Mouse (Mus musculus) bone marrow, adult 2 months (tissue): ENCODE measurements around the gene Diablo. TPM values are rescaled to one million over a fixed set of nuclear protein-coding genes. Genes with fewer than 3 reads are reported as not detected.
"Not testable (repeated sequence)": the region's sequence is repeated elsewhere in the genome, so short reads cannot be mapped to it uniquely, and the experiment has no call there.

ENCODE experiments used
- H3K27ac ChIP-seq: fragments of 200-500 bp; 2 replicates; pipeline ENCODE4 v1.5.1; 2012; ENCODE audit warnings: low read depth, mild to moderate bottlenecking, control low read depth, inconsistent platforms, low read length; ENCODE audit not compliant: control insufficient read depth, poor library complexity, insufficient read depth
- H3K4me1 ChIP-seq: fragments of 200-500 bp; 2 replicates; pipeline ENCODE4 v1.6.1; 2011; ENCODE audit warnings: low read length; ENCODE audit not compliant: control insufficient read depth, insufficient read depth
- H3K4me3 ChIP-seq: fragments of 200-500 bp; replicated peaks from 2 replicates; pipeline ENCODE3; 2011; ENCODE audit warnings: mild to moderate bottlenecking, low read depth, low read length, control low read depth; ENCODE audit not compliant: control insufficient read depth
- CTCF ChIP-seq: fragments of 200-500 bp; IDR thresholded peaks from 2 replicates; pipeline ENCODE4 v1.5.1; 2011; ENCODE audit warnings: low read length, control low read depth; ENCODE audit not compliant: control insufficient read depth, insufficient read depth
- POLR2A ChIP-seq: fragments of 200-500 bp; IDR thresholded peaks from 2 replicates; pipeline ENCODE4 v1.6.1; 2011; ENCODE audit warnings: low read depth, mild to moderate bottlenecking, control low read depth, low read length, borderline replicate concordance; ENCODE audit not compliant: control insufficient read depth
- WGBS: fragments of 180-500 bp; shearing (Covaris S2); methylation state at CpG from one replicate; pipeline ENCODE4 v1.1.7; 2018; 5-methylcytosine and 5-hydroxymethylcytosine counted together
- polyA plus RNA-seq: library from polyadenylated mRNA; stranded (reverse); fragments of >200 nt; gene quantifications from 2 replicates; pipeline ENCODE4 v1.2.4, GENCODE M21; 2011; ENCODE audit warnings: low replicate concordance; ENCODE audit not compliant: missing spikeins, insufficient read depth, insufficient read length

Diablo gene
- polyA plus RNA-seq, 1 experiment, result 36.7 TPM

DNA sequence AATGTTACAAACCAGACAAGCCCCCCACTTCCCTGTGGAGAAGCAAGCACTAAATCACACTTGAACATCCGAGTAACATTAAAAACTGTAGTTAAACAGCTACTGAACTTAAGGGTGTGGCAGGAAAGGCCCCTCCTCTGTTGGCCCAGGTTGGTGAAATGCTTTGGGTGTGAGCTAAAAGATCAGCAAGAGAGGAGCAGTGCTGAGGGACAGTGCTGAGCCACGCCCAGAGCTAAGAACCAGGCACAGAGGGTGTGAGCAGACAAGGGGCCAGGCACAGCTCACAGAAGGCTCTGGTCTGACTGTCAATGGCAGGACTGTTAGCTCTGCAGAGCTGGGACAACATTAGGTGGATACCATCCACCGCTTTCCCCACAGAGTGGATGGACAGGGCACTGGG is 11.9 kb downstream of the Diablo start:
- peaks cover 3% of the 10 kb centered on the region for H3K4me1 ChIP-seq
- 65% methylated on average over 3 of the region's 3 CpGs for WGBS
- H3K4me3 ChIP-seq, result no peak overlapping the region
- TF ChIP-seq CTCF, result no peak
- TF ChIP-seq POLR2A, result no peak
- H3K27ac ChIP-seq, result no peak overlapping the region

DNA sequence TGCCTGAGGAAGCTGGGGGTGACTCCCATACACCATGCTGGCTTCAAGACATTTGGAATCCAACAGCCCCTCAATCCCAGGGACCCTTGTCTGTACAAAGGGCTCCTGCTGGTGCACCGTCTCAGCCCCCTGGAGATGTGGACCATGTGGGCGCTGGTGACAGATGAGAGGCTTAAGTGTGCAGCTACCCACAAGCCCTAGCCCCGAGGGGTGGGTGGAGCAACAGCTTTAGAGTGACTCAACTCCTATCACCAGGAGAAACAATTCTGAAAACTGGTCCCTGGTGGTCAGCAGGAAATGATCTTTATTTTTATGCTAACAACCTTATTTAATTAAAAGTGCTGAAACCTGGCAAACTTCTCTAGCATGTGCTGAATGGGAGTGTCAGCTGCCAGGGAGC is 12.6 kb downstream of the Diablo start:
- not testable (repeated sequence) for H3K4me1 ChIP-seq, H3K27ac ChIP-seq
- WGBS, result 71% methylated on average over 3 of the region's 3 CpGs

DNA sequence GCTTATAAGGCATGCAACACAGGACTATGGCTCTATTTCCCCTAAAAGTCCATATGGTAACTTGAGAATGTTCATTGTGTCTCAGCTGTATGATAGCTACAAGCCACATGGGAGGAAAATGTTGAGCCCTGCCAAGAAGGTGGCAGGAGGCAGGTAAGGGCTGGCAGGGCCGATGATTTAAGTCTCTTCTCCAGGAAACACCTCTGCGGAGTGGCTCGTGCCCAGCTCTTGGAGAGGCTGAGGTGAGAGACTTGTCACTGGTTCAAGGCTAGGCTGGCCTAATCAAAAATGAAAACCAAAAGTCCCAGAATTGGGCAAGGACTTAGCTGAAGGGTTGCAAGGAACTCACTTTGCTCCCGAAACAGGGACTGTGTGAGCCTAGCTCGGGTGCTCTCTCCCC is 13.8 kb downstream of the Diablo start, which contains the start of gene B3gnt4:
B3gnt4 (plus strand) TSS at position 301 of the 400 bp plus-strand sequence.
- H3K4me1 ChIP-seq, result peaks cover 3% of the 10 kb centered on the region
- H3K4me3 ChIP-seq, result no peak within 1 kb of the TSS
- H3K27ac ChIP-seq, result no peak within 1 kb of the TSS
- 68% methylated on average over 5 of the region's 5 CpGs for WGBS
- TF ChIP-seq CTCF (no peak), POLR2A (no peak)

More for the DNA sequence above, 12.6 kb downstream of the Diablo start:
- H3K4me3 ChIP-seq, result not testable (repeated sequence)

DNA sequence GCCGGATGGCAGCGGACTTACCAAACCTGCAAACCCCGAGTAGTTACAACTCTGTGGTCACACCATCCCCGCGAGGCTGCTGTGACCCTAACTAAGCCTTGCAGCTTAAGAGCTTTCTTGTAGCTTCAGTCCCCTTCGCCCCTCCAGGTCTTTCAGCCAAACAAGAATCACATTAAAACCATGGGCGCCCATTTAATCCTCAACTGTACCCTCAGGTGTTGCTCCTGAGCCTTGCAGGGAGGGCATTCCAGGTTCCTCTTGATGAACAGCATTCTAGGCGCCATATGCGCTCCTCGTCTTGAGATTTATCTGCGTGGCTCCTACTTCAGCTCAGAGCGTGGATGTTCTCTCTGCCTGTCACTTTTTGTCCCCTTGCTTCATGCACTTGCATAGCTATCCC is 15.1 kb downstream of the Diablo start:
- Histone ChIP-seq H3K4me3 (no peak overlapping the region), H3K27ac (no peak overlapping the region), H3K4me1 (peaks cover 3% of the 10 kb centered on the region)
- TF ChIP-seq POLR2A, result no peak
- TF ChIP-seq CTCF, result no peak
- WGBS, result 15% methylated on average over 12 of the region's 12 CpGs

DNA sequence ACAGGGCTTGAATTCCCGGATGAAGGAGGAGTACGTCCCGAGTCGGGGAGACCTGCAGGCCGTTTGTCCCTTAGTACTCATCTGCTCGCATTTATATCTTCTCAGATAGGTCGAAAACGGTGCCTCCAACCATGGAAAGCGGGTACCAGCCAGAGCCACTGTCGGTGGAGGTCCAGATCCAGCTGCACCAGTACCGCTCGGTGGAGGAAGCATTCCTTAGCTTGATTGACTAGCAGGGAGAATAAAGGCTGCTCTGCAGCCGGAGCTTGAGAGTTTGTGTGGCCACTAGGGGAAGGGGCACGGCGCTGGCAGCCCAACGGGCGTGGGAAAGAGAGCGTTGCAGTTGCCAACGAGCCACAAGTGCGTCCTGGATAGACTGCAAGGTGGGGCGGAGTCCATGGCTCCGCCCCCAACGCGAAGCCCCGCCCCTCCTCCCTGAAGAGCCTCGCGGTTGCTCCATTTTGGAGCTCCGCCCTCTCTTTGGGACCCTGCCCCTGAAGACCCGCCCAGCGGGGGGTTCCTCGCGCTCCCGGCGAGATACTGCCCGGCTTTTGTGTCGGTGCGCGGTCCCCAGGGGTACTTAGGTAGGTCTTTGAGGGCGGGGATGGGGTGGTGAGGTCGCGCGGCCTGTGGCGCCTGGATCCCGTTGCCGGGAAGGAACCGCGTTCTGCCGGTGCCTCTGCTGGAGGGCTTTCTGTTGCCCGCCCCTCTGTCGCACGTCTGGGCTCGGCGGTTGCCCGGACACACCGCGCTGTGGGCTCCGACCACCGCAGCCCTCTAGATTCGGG is 15.8 kb downstream of the Diablo start:
- 2% methylated on average over 59 of the region's 59 CpGs for WGBS
- Histone ChIP-seq H3K27ac (no peak overlapping the region; the same call in 1 of the 2 replicates), H3K4me3 (peak overlapping the region; percentile 25), H3K4me1 (peaks cover 3% of the 10 kb centered on the region)
- TF ChIP-seq CTCF, result no peak
- TF ChIP-seq POLR2A, result no peak

DNA sequence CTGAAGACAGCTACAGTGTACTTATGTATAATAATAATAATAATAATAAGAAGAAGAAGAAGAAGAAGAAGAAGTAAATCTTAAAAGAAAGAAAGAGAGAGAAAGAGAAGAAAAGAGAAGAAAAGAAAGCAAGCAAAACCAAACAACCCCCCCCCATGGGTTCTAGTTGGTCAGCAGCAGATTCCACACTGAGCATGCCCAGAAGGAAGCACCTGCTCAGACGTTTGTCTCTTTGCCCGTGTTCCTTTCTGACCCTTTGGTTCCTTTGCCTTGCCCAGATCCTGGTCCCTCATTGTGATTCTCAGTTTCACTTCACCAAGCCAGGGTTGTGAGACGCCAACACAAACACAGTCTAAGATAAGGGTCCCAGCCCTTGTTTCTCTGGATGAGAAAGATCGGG is 22.0 kb downstream of the Diablo start:
- TF ChIP-seq CTCF, result no peak
- no peak for TF ChIP-seq POLR2A
- Histone ChIP-seq H3K4me3 (no peak overlapping the region), H3K4me1 (no peaks in the 10 kb centered on the region), H3K27ac (no peak overlapping the region)
- 38% methylated on average over 4 of the region's 4 CpGs for WGBS

DNA sequence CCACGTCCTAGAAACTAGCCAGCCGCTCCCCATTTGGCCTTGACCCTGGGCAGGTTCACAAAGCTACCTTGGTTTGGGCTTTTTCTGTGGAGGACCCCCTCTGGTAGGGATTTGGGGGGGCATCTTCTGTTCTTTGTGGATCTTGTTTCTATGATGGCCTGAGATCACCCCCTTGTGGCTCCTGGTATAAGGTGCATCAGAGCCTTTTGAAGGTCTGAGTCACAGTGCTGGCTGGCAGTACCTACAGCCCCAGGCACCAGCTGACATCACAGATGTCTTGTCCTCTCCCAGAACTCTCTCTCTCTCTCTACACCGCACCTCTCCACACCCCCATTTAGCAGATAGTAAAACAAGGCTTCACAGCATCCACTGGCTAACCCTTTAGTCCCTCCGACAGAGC is 24.3 kb downstream of the Diablo start:
- H3K27ac ChIP-seq, result no peak overlapping the region
- peak; percentile 33; the same call in 1 of the 2 replicates for TF ChIP-seq CTCF
- TF ChIP-seq POLR2A, result no peak
- WGBS, result 44% methylated on average over 4 of the region's 4 CpGs
- H3K4me1 ChIP-seq, result no peaks in the 10 kb centered on the region
- H3K4me3 ChIP-seq, result no peak overlapping the region

DNA sequence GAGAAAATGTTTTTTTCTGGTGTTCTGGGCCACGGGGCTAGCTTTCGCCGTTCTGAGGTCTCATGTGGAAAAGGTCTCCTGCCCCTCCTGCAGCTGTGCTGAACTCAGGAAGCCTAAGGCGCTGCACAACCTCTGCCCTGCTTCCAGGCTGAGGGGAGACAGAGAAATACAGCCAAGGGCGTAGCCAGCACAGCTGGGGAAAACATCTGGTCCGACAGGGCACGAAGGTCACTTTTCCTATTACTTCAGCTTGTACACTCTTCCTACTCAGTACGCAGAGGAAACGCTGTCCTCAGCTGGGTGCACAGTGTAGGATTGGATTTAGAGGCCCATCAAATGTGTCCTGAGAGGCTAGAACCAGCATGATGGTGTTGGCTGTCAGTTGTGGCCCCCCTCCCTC is 34.0 kb downstream of the Diablo start:
- Histone ChIP-seq H3K4me1 (no peaks in the 10 kb centered on the region), H3K27ac (no peak overlapping the region), H3K4me3 (no peak overlapping the region)
- TF ChIP-seq POLR2A (no peak), CTCF (no peak)
- 55% methylated on average over 9 of the region's 9 CpGs for WGBS
